Mouse (Mus musculus) right cerebral cortex, postnatal 14 days (tissue): ENCODE data around the gene Catsperg1.
"Not testable (repeated sequence)": the region's sequence is repeated elsewhere in the genome, so short reads cannot be mapped to it uniquely, and the experiment has no call there.

Experiments
- DNase-seq: peaks from one replicate; pipeline ENCODE4 v3.0.0; 2022

Catsperg1 gene

GRCm38 (mm10) chr7:29169231-29170065, 44.4 kb downstream of the Catsperg1 start:
- peak; percentile 80 for DNase-seq

- DNase-seq = peak; percentile 37
These were observed 45.0 kb downstream of the Catsperg1 start for GRCm38 (mm10) chr7:29168791-29169230.

- DNase-seq = no peak
These were observed 45.6 kb downstream of the Catsperg1 start for GRCm38 (mm10) chr7:29168121-29168695.

GRCm38 (mm10) chr7:29167656-29168055, 46.2 kb downstream of the Catsperg1 start:
- DNase-seq = no peak

- DNase-seq = no peak
These were observed 50.9 kb downstream of the Catsperg1 start for GRCm38 (mm10) chr7:29162750-29163525.

- no peak for DNase-seq
These were observed 51.5 kb downstream of the Catsperg1 start for GRCm38 (mm10) chr7:29162294-29162693.

- no peak for DNase-seq
These were observed 55.6 kb downstream of the Catsperg1 start for GRCm38 (mm10) chr7:29158264-29158663.

- DNase-seq = peak; percentile 82
These were observed 57.7 kb downstream of the Catsperg1 start, which contains the start of gene Fam98c for GRCm38 (mm10) chr7:29155838-29156782. Fam98c (minus strand) TSS chr7:29156234.

- DNase-seq = peak; percentile 92
These were observed 58.5 kb downstream of the Catsperg1 start for GRCm38 (mm10) chr7:29155196-29155837.

GRCm38 (mm10) chr7:29154018-29154720, 59.7 kb downstream of the Catsperg1 start:
- DNase-seq = no peak

- DNase-seq = no peak
These were observed 62.3 kb downstream of the Catsperg1 start for GRCm38 (mm10) chr7:29151486-29151885.

- DNase-seq = no peak
These were observed 65.1 kb downstream of the Catsperg1 start for GRCm38 (mm10) chr7:29148771-29149170.

- no peak for DNase-seq
These were observed 67.0 kb downstream of the Catsperg1 start for GRCm38 (mm10) chr7:29146625-29147367.

- no peak for DNase-seq
These were observed 69.8 kb downstream of the Catsperg1 start for GRCm38 (mm10) chr7:29144006-29144405.

- DNase-seq = no peak
These were observed 72.4 kb downstream of the Catsperg1 start for GRCm38 (mm10) chr7:29141416-29141815.

- DNase-seq = not testable (repeated sequence)
These were observed 74.6 kb downstream of the Catsperg1 start for GRCm38 (mm10) chr7:29139237-29139636.

- no peak for DNase-seq
These were observed 76.4 kb downstream of the Catsperg1 start for GRCm38 (mm10) chr7:29137429-29137828.

GRCm38 (mm10) chr7:29134693-29135386, 79.0 kb downstream of the Catsperg1 start, which contains the start of gene Rasgrp4:
Rasgrp4 (plus strand) TSS chr7:29134851.
- peak; percentile 33 for DNase-seq

GRCm38 (mm10) chr7:29134230-29134629, 79.6 kb downstream of the Catsperg1 start:
- DNase-seq = no peak
